Mouse (Mus musculus): ENCODE measurements around the gene Hivep3. TPM values are rescaled to one million over a fixed set of nuclear protein-coding genes. Genes with fewer than 3 reads are reported as not detected.

Hivep3 gene
- polyA plus RNA-seq, 1 experiment = 40.0 TPM

GRCm38 (mm10) chr4:120131441-120132220 lies 398.0 kb downstream of the Hivep3 start:
- no peak overlapping the region for H3K4me3 ChIP-seq (ENCODE audit: control insufficient read depth, insufficient read depth, low read length)
- peaks cover 4% of the 10 kb centered on the region for H3K36me3 ChIP-seq (ENCODE audit: control insufficient read depth, insufficient read depth, low read length)
- DNase-seq = no peak
- H3K4me1 ChIP-seq (replicated peaks; ENCODE audit: control insufficient read depth, insufficient read depth, low read length) = no peaks in the 10 kb centered on the region
- no peaks in the 10 kb centered on the region for H3K27me3 ChIP-seq (ENCODE audit: control insufficient read depth, insufficient read depth, low read length)
- TF ChIP-seq CTCF (IDR thresholded peaks at IDR 0.05; ENCODE audit: borderline replicate concordance, control insufficient read depth, extremely low read depth, insufficient read depth, low read length, poor library complexity) = no peak
- 91% methylated on average over 24 of the region's 24 CpGs for WGBS
- H3K27ac ChIP-seq (ENCODE audit: control insufficient read depth, insufficient read depth, low read length) = no peak overlapping the region

GRCm38 (mm10) chr4:120134223-120134622 lies 400.6 kb downstream of the Hivep3 start:
- Histone ChIP-seq H3K27me3 (ENCODE audit: control insufficient read depth, insufficient read depth, low read length) (no peaks in the 10 kb centered on the region), H3K36me3 (ENCODE audit: control insufficient read depth, insufficient read depth, low read length) (peaks cover 4% of the 10 kb centered on the region), H3K4me1 (replicated peaks; ENCODE audit: control insufficient read depth, insufficient read depth, low read length) (no peaks in the 10 kb centered on the region), H3K4me3 (ENCODE audit: control insufficient read depth, insufficient read depth, low read length) (no peak overlapping the region), H3K27ac (ENCODE audit: control insufficient read depth, insufficient read depth, low read length) (no peak overlapping the region)
- no peak for TF ChIP-seq POLR2A (IDR thresholded peaks at IDR 0.05; ENCODE audit: control insufficient read depth, extremely low read depth, insufficient read depth, low read length, poor library complexity)
- TF ChIP-seq CTCF (IDR thresholded peaks at IDR 0.05; ENCODE audit: borderline replicate concordance, control insufficient read depth, extremely low read depth, insufficient read depth, low read length, poor library complexity) = no peak
- 95% methylated on average over 6 of the region's 6 CpGs for WGBS
- no peak for DNase-seq

- Histone ChIP-seq H3K36me3 (ENCODE audit: control insufficient read depth, insufficient read depth, low read length) (no peaks in the 10 kb centered on the region), H3K27me3 (ENCODE audit: control insufficient read depth, insufficient read depth, low read length) (no peaks in the 10 kb centered on the region), H3K4me3 (ENCODE audit: control insufficient read depth, insufficient read depth, low read length) (no peak overlapping the region), H3K4me1 (replicated peaks; ENCODE audit: control insufficient read depth, insufficient read depth, low read length) (no peaks in the 10 kb centered on the region), H3K27ac (ENCODE audit: control insufficient read depth, insufficient read depth, low read length) (no peak overlapping the region)
- TF ChIP-seq POLR2A (IDR thresholded peaks at IDR 0.05; ENCODE audit: control insufficient read depth, extremely low read depth, insufficient read depth, low read length, poor library complexity) (no peak), CTCF (IDR thresholded peaks at IDR 0.05; ENCODE audit: borderline replicate concordance, control insufficient read depth, extremely low read depth, insufficient read depth, low read length, poor library complexity) (no peak)
- DNase-seq = no peak
- 93% methylated on average over 1 of the region's 1 CpGs for WGBS
Measured at GRCm38 (mm10) chr4:120141810-120142209, 408.2 kb downstream of the Hivep3 start.

GRCm38 (mm10) chr4:120142905-120143304 lies 409.3 kb downstream of the Hivep3 start:
- no peak for TF ChIP-seq CTCF (IDR thresholded peaks at IDR 0.05; ENCODE audit: borderline replicate concordance, control insufficient read depth, extremely low read depth, insufficient read depth, low read length, poor library complexity)
- no peak for TF ChIP-seq POLR2A (IDR thresholded peaks at IDR 0.05; ENCODE audit: control insufficient read depth, extremely low read depth, insufficient read depth, low read length, poor library complexity)
- Histone ChIP-seq H3K36me3 (ENCODE audit: control insufficient read depth, insufficient read depth, low read length) (no peaks in the 10 kb centered on the region), H3K4me3 (ENCODE audit: control insufficient read depth, insufficient read depth, low read length) (no peak overlapping the region), H3K4me1 (replicated peaks; ENCODE audit: control insufficient read depth, insufficient read depth, low read length) (no peaks in the 10 kb centered on the region), H3K27me3 (ENCODE audit: control insufficient read depth, insufficient read depth, low read length) (no peaks in the 10 kb centered on the region), H3K27ac (ENCODE audit: control insufficient read depth, insufficient read depth, low read length) (no peak overlapping the region)
- WGBS = 85% methylated on average over 9 of the region's 9 CpGs
- DNase-seq = no peak

- Histone ChIP-seq H3K27ac (ENCODE audit: control insufficient read depth, insufficient read depth, low read length) (no peak overlapping the region), H3K27me3 (ENCODE audit: control insufficient read depth, insufficient read depth, low read length) (no peaks in the 10 kb centered on the region)
- DNase-seq = no peak
Measured at GRCm38 (mm10) chr4:120144343-120144742, 410.8 kb downstream of the Hivep3 start.

GRCm38 (mm10) chr4:120145931-120146330 lies 412.3 kb downstream of the Hivep3 start:
- TF ChIP-seq POLR2A (IDR thresholded peaks at IDR 0.05; ENCODE audit: control insufficient read depth, extremely low read depth, insufficient read depth, low read length, poor library complexity) = no peak
- TF ChIP-seq CTCF (IDR thresholded peaks at IDR 0.05; ENCODE audit: borderline replicate concordance, control insufficient read depth, extremely low read depth, insufficient read depth, low read length, poor library complexity) = no peak
- Histone ChIP-seq H3K4me3 (ENCODE audit: control insufficient read depth, insufficient read depth, low read length) (no peak overlapping the region), H3K4me1 (replicated peaks; ENCODE audit: control insufficient read depth, insufficient read depth, low read length) (peaks cover 10% of the 10 kb centered on the region; the same call in 1 of the 2 replicates), H3K36me3 (ENCODE audit: control insufficient read depth, insufficient read depth, low read length) (no peaks in the 10 kb centered on the region), H3K27me3 (ENCODE audit: control insufficient read depth, insufficient read depth, low read length) (no peaks in the 10 kb centered on the region), H3K27ac (ENCODE audit: control insufficient read depth, insufficient read depth, low read length) (no peak overlapping the region)
- DNase-seq = no peak
- 93% methylated on average over 8 of the region's 8 CpGs for WGBS

More at GRCm38 (mm10) chr4:120144343-120144742, 410.8 kb downstream of the Hivep3 start:
- WGBS = 92% methylated on average over 5 of the region's 5 CpGs
- no peak for TF ChIP-seq CTCF (IDR thresholded peaks at IDR 0.05; ENCODE audit: borderline replicate concordance, control insufficient read depth, extremely low read depth, insufficient read depth, low read length, poor library complexity)
- no peak for TF ChIP-seq POLR2A (IDR thresholded peaks at IDR 0.05; ENCODE audit: control insufficient read depth, extremely low read depth, insufficient read depth, low read length, poor library complexity)
- no peaks in the 10 kb centered on the region for H3K36me3 ChIP-seq (ENCODE audit: control insufficient read depth, insufficient read depth, low read length)
- H3K4me3 ChIP-seq (ENCODE audit: control insufficient read depth, insufficient read depth, low read length) = no peak overlapping the region
- H3K4me1 ChIP-seq (replicated peaks; ENCODE audit: control insufficient read depth, insufficient read depth, low read length) = peaks cover 10% of the 10 kb centered on the region; the same call in 1 of the 2 replicates

All from thymus, adult 2 months (tissue).